Mouse (Mus musculus) mesoderm, embryonic 11.5 days (tissue): ENCODE data around the gene Taf3.

Source experiments
- DNase-seq: peaks from one replicate; pipeline ENCODE4 v3.0.0-alpha.2; 2012; ENCODE audit warnings: low read depth, low spot score

The Taf3 gene

DNA sequence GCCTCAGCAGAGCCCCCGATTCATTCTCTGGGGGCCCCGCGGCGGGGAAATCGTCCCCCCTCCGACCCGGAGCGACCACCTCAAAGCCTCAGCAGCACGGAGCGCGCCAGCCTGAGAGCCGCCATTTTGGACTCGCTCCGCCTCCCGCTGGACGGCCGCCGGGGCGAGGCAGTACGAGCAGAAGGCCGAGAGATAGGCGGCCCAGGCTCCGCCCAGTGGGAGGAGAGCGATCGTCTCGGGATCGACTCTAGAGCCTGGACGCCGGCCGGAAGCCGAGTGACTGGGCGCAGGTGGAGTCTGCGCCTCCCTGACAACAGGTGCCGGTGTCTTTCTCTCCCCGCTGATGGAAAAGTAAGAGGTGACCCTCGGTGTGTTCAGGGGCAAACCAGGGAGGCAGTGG lies at the start of gene Taf3:
Taf3 (minus strand) TSS at position 136 of the 400 bp plus-strand sequence.
- DNase-seq = peak; percentile 94

DNA sequence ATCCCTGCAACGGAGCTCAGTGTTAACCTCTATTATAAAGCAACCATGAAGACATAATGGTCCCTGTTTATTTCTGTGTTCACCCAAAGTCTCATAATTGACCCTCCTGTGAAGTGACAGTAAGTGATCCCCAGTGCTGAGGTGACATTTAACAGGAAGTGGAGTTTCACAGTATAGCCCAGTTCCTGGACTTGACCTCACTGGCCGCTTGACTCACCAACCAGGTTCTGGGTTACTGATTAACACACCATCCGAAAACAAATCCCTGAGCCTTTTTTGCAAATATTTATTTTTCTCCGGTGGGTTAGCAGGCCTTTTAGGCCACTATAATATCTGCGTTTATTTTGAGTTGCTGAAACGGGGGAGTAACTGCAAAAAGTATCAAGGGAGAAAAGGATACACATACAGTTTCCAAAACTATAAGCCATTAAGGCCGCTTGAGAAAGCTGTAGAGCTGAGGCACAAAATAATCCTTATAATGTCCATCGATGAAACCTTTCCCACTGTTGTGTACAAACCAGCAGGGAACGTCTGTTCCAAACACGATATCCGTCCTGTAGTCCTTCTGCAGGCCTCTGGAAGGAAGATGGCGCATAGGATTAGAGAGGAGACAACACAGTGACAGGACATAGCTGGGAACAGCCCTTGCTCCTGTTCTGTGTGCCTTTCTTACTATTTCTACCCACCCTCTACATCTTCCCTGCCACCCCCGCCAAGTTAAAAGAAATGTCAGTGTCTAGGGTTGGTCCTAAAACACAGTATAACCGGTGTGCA lies 46.1 kb upstream of the Taf3 start:
- no peak for DNase-seq

DNA sequence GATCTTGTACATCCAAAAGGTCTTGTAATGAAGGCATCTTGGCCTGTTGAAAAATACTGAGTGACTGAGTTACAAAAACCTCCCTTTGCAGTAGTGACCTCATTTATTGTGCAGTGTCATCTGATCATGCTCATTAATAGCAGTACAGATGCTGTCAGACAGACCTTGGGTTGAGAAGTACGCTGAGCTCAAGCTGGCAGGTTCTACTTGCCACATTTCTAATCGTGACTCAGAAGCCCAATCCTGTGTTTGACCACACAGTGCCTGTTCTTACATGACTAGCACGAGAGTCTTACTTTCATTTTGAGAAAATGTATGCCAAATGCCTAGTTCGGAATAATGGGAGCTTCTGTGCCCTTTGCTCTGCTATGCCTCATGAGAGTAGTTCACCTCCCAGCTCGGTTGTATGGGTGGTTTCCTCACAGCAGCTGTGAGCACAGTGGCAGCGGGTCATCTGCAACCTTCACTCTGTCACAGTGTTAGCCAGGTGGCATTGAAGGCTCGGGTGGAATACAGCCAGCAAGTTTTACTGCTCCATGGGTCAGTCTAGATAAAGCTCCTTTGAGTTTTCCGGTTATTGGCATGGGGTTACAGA lies 39.0 kb upstream of the Taf3 start:
- no peak for DNase-seq

DNA sequence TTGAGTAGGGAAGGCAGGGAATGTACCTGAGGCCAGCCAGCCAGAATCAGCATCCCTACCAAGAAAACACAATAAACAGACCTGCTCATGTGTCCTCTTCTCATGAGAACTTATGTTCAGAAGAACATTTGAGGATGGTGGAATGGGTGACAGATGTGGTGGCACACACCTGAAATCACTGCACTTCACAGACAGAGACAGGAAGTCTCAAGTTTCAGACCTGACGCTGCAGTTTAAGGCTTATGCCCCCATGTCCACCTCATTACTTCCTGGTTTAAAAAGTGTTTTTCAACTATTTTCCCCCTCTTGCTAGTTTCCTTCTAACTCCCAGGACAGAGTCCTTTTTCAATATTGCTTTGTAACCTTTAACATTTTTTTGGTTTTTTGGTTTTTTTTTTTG lies 34.3 kb upstream of the Taf3 start:
- DNase-seq = no peak

DNA sequence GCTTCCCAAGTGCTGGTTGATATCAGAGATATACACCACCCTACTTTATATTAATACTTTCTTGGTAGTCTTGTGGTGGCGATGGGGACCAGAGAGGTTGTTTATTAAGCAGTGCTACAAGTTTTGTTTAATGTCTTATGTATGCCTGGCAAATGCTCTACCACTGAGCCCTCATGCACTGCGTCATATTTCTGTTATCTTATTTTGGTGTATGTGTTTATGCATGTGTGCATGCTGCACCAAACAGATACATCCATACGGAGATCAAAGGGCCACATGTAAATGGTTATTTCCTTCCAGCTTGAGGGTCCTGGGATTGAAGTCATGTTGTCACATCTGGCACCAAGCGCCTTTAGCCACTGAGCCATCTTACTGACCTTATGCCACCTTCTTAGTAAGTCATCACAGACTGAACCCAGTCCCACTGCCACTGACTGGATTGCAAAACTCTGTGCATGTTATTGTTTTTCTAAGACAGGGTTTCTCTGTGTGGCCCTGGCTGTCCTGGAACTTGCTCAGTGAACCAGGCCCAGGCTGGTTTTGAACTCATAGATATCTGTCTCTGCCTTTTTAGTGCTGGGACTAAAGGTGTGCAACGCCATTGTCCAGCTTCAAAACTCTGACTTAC lies 33.2 kb upstream of the Taf3 start:
- DNase-seq = no peak

DNA sequence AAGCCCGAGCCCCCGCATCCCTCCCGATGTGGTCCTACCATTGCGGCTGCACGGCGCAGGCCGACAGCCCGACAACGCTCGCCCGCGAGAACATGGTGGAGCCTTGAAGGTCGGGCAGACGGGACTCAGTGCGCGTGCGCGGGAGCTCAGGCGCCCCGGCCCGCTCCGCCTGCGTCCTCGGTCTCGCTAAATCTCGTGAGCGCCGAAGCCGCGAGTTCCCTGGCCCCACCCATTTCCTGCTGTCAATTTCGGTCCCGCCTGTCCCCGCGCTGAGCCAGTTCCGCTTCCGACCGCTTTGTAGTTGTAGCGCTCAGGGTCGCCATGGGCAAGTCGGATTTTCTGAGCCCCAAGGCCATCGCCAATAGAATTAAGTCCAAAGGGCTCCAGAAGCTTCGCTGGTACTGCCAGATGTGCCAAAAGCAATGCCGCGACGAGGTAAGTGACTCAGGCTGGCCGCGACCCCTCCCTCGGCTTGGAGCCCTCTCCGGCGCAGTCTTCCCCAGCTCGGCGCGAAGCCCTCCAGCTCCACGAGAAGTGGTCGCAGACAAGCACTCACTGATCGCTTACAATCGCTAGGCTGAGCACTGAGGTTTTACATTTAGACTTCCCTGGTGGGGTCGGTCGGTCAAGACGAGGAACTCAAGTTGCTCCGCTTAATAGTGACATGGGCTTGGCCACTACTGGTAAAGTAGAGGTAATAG lies 32.1 kb upstream of the Taf3 start, which contains the start of the genes Atp5c1 and Kin:
Atp5c1 (minus strand) TSS at position 201 of the 701 bp plus-strand sequence.
Kin (plus strand) TSS at position 284 of the 701 bp plus-strand sequence.
- DNase-seq = peak; percentile 98

DNA sequence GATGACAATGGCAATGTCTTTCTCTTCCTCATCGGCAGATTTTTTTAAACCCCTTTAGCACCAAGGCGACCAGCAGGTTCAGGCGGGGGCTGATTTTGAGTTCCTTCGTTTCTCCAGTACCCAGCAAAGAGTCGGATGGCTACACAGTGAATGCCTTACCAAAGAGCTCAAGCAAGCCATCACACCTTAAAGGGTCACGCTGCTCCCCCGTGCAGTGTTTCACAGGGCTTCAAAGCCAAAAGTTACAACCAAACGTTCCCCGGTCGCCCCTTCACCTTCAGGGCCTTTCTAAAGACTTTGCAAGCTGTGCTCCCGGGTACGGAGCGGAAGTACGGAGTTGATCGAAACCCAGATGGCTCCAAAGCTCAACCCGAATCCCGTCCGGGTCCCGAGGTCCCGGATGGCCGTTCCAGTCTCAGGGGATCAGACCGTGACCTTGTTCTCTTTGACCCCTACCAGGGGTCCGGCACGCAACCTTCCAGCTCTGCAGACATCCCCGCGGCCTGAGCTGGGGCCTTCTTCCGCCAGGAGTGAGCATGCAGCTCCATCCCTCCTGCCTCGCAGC lies 31.4 kb upstream of the Taf3 start:
- DNase-seq = no peak

DNA sequence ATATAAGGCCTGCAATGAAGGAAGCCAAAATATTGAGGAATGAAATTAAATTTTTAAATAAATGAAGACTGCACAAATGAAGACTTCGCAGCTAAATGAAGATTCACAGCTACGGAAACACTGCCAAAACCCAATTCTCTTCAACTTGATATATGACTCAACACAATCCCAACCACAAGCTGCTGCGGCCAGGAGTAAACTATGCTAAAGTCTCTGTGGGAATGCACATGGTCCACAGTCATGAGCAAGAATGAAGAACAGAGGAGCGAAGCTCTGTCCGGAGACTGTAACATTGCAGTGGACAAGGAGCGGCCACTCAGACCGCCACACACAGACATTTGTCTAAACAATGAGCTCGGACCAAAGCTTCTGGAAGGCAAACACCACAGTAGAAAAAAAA lies 28.3 kb upstream of the Taf3 start:
- DNase-seq = no peak

DNA sequence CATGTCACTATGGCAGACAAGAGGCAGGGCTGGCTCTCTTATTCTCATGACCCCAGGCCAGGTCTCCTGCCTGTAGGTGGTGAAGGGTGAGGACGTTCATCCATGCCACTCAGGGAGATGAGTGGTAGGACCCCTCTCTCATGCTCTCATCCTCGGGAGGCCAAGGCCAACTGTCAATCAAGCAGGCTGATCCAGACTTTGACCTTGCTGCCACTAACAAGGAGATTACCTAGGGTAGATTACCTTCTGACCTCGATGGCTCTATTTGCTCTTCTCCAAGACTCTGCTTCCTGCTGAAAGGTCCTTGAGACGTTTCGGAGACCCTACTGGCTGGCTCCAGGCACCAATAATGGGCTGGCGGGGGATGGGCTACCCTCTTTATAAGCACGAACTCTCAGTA lies 26.1 kb upstream of the Taf3 start:
- no peak for DNase-seq

DNA sequence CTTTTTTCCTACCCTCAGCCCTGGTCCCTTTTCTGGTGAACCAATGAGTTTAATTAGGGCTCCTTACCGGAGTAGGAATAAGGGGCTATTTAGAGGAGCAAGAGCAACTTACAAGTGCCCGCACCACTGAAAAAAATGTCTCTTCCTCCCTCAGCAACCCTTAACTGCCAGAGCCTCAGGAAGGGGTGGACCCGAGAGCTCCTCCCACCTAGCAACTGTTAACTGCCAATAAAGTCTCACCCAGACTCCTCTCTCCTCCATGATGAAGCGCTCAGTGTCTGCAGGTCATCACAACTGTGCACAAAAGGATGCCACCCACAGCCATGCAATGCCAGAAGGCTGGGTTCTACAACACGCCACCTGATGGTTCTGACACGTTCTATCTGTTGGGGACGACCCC lies 23.4 kb upstream of the Taf3 start:
- no peak for DNase-seq

DNA sequence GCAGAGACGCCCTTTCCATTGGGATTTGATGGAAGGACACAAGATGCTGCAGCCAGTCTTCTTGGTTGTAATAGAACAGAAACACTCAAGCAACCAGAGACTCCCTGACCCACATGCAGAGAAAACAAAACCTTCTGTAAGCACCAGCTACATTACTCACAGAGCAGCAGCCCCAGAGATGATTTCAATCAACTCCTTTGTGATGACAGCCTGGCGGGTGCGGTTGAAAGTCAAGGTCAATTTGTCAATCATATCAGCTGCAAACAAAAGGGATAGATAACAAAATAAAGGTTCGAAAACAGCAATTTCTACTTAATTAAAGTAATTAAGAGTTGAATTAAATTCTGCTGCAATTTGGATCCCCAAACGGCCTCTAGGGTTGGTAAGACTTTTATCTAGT lies 10.4 kb upstream of the Taf3 start:
- no peak for DNase-seq

DNA sequence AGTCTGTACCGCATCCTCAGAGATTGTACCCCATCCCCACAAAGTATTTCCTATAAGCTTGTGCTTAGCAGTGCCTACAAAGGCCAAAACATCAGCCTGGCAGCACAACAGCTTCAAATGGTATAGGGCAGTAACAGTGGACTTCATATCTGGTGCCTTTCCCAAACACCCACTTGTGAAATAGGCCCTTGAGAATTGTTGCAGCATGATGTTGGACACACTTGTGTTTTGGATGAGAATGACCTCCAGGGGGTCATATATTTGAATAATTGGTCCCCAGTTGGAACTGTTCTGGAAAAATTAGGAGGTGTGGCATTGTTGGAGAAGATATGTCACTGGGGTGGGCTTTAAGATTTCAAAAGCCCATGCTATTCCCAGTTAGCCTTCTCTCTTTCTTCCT lies 3.6 kb upstream of the Taf3 start:
- no peak for DNase-seq

DNA sequence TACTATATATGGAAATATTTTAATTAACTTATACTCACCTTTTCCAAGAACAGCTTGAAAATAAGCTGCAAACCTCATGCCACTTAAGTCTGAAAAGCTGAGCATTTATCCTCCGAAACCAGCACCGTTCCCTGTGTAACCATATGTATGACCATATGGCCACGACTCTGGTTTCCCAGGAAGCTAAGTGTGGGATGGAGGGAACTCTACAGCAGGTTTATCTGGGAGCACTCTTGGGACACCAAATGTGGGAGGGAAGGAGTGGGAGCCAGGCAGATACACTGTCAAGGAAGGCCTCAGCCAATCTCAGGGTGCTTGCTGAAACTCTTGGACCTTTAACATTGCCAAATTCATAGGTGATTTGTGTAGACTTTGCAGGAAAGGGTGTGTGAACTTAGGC lies 2.5 kb upstream of the Taf3 start:
- DNase-seq = no peak

DNA sequence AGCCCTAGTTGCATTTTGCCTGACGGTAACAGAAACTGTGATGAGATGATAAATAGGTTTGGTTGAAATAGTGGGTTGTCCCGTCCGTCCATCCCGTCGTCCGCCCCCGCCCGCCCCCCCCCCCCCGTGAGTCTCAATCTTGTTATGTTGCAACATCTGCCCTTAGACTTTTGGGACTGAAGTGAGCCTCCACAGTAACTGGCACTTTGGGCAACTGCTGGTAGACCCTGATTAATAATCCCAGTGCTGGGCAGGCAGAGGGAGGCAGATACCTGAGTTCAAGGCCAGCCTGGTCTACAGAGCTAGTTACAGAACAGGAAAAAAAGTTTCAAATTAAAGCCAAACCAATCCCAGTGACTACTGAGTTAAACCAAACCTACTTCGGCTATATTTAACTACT lies 1.1 kb upstream of the Taf3 start:
- no peak for DNase-seq

DNA sequence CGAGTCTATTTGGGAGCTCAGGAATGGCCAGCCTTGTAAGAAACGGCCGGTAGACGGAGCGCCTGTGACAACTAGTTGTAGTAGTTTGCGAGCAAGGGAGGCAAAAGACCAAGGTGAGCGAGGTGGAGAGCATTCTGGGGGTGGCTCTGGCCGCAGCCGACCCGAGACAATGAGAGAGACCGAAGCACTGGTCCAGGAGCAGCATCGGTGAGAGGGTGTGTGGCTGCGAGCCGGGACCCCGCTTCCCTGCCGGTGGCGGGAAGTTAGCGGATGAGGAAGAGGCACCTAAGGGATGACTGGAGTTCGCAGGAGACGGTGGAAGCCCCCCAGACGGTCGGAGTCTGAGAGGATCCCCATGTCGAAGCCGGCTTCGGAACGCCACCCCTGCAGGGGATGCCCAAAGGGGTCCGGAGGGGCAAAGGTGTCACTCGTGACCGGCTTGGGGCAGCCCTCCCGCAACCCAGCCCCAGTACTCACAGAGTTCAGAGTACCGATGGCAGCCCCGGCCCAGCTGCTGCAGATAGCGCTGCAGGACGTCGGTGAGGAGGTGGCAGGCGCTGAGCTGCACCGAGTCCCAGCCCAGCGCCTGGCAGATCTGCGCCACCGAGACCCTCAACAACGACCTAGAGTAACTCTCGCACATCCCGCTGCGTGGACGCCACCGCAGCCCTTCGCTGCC lies 499 bp downstream of the Taf3 start:
- peak; percentile 20 for DNase-seq

DNA sequence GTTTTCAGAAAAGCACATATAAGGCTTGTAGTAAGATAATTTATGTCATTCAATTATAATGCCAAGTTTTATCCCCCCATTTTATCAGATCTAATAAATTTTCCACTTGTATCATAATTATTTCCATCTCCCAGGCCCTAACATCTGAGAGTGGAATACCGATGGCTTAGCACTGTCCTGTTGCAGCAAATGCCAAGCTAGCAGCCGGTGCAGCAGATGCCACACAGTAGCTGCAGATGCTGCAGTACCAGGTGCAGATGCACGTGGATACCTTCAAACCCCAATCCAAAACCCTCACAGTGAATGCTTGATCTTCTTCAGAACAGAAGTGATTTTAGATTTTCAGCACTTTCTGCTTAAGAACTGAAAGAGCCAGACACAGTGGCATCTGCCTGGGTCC lies 13.4 kb downstream of the Taf3 start:
- DNase-seq = no peak

DNA sequence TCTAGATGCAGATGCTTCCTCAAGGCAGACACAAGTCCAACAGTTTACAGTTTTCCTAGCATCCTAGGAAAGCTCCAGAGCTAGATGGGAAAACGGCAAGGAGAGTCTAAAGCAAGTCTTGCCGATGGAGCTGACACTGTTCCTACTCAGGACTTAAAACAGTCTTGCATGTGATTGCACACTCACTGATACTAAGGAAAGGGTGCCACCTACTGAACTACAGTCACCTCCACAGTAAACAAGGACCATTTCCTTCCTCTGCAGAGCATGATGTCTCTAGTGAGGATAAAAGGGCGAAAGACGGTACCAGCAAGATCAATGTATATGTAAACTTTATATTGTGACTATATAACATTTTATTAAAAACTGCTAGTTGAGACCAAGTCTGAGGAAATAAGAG lies 14.7 kb downstream of the Taf3 start:
- no peak for DNase-seq

DNA sequence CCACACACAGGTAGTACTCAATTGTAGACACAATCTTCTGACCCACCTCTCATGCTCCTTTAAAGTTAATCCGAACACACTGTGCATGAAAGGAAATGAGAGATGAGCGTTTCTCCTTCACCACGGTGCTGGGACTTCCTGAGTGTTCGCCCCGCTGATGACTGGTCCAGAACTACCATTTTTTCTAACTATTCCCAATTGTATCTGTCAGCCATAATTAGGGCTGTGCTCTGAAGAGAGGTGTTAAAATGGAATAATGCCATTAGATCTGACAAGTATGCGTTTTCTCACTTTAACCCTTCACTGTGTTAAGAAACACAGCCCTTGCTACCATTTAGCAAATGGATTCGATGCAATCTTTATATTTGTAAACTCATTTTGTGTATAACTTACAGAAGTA lies 18.6 kb downstream of the Taf3 start:
- no peak for DNase-seq

DNA sequence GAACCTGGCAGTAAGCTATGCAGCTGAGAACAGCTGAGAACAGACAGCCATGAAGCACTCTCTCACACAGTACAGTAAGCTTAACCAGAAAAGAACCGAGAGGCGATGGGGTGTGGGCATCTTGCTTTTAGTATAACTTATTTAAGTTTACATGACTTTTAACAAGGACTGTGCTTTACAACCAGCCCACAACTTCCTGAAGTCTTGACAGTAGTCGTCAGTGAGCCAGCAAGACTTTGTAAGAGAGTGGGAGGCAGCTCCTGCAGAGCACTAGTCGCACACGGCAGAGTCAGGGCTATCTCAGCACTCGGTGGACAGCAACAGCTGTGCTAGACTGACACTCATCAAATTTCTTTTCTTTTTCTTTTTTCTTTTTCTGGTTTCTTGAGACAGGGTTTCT lies 24.1 kb downstream of the Taf3 start:
- no peak for DNase-seq

DNA sequence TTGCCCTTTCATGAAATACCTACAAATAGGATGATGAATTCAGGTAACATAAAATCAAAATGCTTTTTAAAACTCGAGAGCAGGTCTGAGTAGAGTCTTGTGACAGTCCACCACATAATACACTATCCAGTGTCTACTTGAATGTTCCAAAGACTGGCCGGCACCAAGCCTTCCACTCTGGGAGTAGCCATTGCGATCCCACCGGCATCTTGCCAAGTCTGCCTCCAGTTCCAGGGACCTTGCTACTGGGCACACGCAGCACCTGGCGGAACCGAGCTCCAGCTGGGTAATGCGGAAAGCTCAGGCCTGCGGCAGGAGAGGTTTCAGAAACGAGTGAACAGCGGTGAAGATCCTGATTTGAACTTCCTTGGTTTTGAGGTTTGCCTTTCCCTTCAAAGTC lies 27.1 kb downstream of the Taf3 start:
- no peak for DNase-seq

DNA sequence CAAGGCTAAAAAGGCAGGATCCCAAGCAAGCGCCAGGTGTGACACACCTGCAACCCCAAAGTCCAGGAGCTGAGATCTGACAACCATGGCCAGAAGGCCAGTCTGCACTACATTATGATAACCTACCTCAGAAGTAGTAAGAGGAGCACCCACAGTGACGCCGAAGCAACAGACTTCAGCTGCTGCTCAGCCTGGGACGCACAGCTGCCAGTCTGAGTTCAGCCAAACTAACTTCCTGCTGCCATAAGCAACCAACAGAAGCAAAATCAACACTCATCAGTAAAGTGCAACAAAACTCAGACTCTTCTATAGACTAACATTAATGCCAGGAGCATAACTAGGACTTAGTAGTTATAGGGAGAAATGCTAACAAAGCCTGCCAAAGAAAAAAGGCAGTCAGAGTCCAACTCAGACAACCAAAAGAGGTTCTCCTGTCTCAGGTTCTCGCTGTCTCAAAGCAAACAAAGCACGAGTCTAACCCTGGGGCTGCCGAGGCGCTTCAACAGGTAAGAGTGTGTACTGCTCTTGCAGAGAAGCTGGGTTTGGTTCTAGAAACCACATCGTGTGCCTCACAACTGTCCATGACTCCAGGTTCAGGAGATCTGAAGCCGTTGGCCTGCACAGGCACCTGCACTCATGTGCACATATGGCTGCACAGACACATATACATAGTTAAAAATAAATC lies 33.3 kb downstream of the Taf3 start:
- DNase-seq = no peak
